Mouse (Mus musculus): ENCODE data around the gene Pccb. TPM values are rescaled to one million over a fixed set of nuclear protein-coding genes. Genes with fewer than 3 reads are reported as not detected.

Gene Pccb
- polyA plus RNA-seq, 1 experiment from 2014 or later: 28.7 TPM

DNA sequence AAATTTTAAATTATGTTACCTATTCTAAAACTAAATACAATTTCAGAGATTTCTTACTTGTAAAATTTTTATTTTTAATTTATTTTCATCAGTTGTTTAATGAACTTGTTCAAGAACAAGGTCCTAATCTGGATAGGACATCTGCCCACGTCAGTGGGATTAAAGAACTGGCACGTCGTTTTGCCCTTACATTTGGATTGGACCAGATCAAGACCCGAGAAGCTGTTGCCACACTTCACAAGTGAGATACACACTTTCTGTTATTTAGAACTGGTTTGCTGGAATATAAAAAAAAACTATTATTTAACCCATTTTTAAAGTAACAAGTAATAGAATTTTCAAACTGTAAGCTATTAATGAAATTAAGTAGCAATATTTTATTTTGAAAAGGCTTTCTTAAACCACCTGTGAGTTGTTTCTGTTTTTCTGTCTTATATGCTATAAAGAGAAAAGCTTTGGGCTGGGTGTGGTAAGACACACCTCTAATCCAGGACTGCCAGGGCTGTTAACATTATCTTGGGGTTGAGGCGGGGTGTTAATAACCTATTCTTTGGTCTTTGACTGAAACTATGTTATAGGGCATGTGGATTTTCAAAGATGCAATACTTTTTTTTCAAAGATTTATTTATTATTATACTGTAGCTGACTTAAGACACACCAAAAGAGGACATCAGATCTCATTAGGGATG lies 89.9 kb downstream of the Pccb start:
- no peak for ATAC-seq
- no peaks in the 10 kb centered on the region for H3K36me3 ChIP-seq (ENCODE audit: control insufficient read depth, insufficient read depth, low read length)
- WGBS: 96% methylated on average over 5 of the region's 5 CpGs
- no peak overlapping the region for H3K27ac ChIP-seq (ENCODE audit: low read depth, low read length)
- H3K4me2 ChIP-seq (ENCODE audit: low read length): no peak overlapping the region
- H3K4me1 ChIP-seq (ENCODE audit: control insufficient read depth, insufficient read depth, low read depth, low read length): no peaks in the 10 kb centered on the region
- no peaks in the 10 kb centered on the region for H3K27me3 ChIP-seq (replicated peaks; ENCODE audit: control insufficient read depth, insufficient read depth, low read length)
- no peak overlapping the region for H3K9ac ChIP-seq (ENCODE audit: low read depth, low read length)
- no peak overlapping the region for H3K4me3 ChIP-seq (ENCODE audit: low read length)
- no peaks in the 10 kb centered on the region for H3K9me3 ChIP-seq (ENCODE audit: control insufficient read depth, low read length)

DNA sequence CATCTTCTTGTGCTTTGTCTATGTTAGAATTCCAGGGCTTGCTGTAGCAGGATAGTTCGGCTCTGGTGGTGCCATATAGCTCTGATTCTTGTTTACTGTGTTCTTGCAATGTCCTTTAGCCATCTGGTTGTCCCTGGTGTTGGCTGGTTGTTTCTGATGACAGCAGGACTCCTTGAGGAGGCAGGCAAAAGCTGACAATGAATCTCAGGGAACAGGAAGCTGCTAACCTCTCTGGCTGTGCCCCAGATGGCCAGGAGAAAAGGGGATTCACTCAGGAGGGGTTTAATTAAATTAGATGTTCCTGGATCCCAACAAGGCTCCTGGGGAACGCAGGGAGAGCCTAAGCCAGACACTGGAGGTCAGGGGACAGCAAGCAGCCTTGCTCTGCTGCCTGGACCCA lies 92.7 kb downstream of the Pccb start:
- Histone ChIP-seq H3K27me3 (replicated peaks; ENCODE audit: control insufficient read depth, insufficient read depth, low read length) (no peaks in the 10 kb centered on the region), H3K36me3 (ENCODE audit: control insufficient read depth, insufficient read depth, low read length) (no peaks in the 10 kb centered on the region), H3K9me3 (ENCODE audit: control insufficient read depth, low read length) (no peaks in the 10 kb centered on the region), H3K4me2 (ENCODE audit: low read length) (no peak overlapping the region), H3K9ac (ENCODE audit: low read depth, low read length) (no peak overlapping the region), H3K4me1 (ENCODE audit: control insufficient read depth, insufficient read depth, low read depth, low read length) (no peaks in the 10 kb centered on the region), H3K4me3 (ENCODE audit: low read length) (no peak overlapping the region), H3K27ac (ENCODE audit: low read depth, low read length) (no peak overlapping the region)
- 26% methylated on average over 2 of the region's 2 CpGs for WGBS
- ATAC-seq: peak; percentile 11; the same call in 1 of the 2 replicates

Other genes starting within 250 kb of the Pccb start
- gene Msl2, start 39.2 kb upstream of the Pccb start, polyA plus RNA-seq (2015; fragmentation: Nextera tagmentation; extraction: Ambion mirVana): 2.6 and 2.7 TPM in 2 replicates
- gene Ppp2r3a, start 216.9 kb upstream of the Pccb start, polyA plus RNA-seq (2015; fragmentation: Nextera tagmentation; extraction: Ambion mirVana): 18.4 and 22.8 TPM in 2 replicates

All from hindbrain, embryonic 16.5 days (tissue).